Mouse (Mus musculus): Measurements from ENCODE around the gene Zfp777. TPM values are rescaled to one million over a fixed set of nuclear protein-coding genes. Genes with fewer than 3 reads are reported as not detected.
A peak's percentile ranks its signal among the peaks of the same experiment; 100 is the strongest.

Gene Zfp777
- polyA plus RNA-seq, 1 experiment: 19.7 TPM

DNA sequence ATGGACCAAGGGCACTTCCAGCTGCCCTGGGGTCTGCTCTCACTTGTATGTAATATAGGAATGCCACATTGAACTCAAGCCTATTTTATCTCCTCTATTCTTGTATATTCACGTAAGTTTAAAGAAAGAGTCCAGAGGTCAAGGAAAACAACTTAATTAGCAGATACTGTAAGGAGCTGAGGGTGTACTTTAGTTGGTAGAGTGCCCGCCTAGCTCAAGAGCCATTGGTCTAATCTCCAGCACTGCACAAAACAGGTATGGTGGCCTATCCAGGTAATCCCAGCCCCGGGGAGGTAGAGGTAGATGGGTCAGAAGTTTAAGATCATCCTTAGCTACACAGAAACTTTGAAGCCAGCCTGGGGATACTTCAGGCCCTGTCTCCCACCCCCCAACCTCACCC is 18.8 kb upstream of the Zfp777 start:
- TF ChIP-seq CTCF (IDR thresholded peaks at IDR 0.05; ENCODE audit: insufficient read depth, low read length) (no peak), POLR2A (IDR thresholded peaks at IDR 0.05; ENCODE audit: borderline replicate concordance, extremely low read depth, low read depth, low read length) (no peak)
- WGBS: 87% methylated on average over 3 of the region's 3 CpGs
- Histone ChIP-seq H3K4me3 (replicated peaks; ENCODE audit: extremely low read depth, low read depth, low read length) (no peak overlapping the region), H3K4me1 (ENCODE audit: control insufficient read depth, insufficient read depth, low read length) (no peaks in the 10 kb centered on the region)
- no peak for DNase-seq

DNA sequence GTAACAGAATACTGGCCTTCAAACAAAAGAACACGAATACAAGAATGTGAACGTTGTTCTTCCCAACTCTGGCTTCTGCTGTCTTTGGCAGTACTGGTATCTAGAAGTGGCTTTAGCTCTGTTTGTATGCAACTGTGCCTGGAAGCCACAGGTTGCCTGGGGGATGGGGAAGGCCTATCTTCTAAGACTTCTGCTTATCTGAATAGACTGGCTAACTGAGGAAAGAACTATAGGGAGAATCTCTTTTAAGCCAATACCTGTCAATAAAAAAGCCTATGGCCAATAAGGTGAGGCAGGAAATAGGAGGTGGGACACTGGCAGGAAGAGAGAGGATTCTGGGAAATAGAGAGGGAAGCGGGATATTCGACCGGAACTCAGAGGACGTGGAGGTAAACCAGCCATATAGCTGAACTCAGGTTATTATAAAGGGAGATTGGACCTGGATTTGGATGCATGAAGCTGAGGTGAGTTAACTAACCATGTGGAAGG is 16.9 kb upstream of the Zfp777 start:
- WGBS: 93% methylated on average over 6 of the region's 6 CpGs
- TF ChIP-seq POLR2A (IDR thresholded peaks at IDR 0.05; ENCODE audit: borderline replicate concordance, extremely low read depth, low read depth, low read length): no peak
- DNase-seq: no peak
- H3K4me1 ChIP-seq (ENCODE audit: control insufficient read depth, insufficient read depth, low read length): no peaks in the 10 kb centered on the region
- no peak overlapping the region for H3K4me3 ChIP-seq (replicated peaks; ENCODE audit: extremely low read depth, low read depth, low read length)

DNA sequence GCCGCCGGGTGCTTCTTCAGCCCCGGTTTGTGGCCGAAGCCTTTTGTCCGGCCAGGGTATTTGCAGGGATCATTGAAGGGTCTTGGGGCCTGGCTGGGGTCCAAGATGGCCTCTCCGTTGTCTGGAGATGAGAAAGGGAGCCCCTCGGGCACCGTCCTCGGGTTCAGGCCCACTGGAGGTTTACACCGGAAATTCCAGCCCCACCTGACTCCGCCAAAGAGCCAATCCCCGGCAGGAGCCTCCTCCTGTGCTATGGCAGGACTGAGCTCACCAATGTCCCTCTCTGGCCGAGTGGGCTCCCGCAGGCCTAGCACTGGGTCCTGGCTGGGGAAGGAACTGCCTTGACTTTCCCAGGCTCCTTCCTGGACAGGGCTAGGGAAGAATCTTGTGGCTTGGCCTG is 15.7 kb upstream of the Zfp777 start:
- no peak for DNase-seq
- H3K4me3 ChIP-seq (replicated peaks; ENCODE audit: extremely low read depth, low read depth, low read length): no peak overlapping the region
- H3K4me1 ChIP-seq (ENCODE audit: control insufficient read depth, insufficient read depth, low read length): no peaks in the 10 kb centered on the region
- TF ChIP-seq CTCF (IDR thresholded peaks at IDR 0.05; ENCODE audit: insufficient read depth, low read length) (no peak), POLR2A (IDR thresholded peaks at IDR 0.05; ENCODE audit: borderline replicate concordance, extremely low read depth, low read depth, low read length) (no peak)
- 87% methylated on average over 14 of the region's 14 CpGs for WGBS

DNA sequence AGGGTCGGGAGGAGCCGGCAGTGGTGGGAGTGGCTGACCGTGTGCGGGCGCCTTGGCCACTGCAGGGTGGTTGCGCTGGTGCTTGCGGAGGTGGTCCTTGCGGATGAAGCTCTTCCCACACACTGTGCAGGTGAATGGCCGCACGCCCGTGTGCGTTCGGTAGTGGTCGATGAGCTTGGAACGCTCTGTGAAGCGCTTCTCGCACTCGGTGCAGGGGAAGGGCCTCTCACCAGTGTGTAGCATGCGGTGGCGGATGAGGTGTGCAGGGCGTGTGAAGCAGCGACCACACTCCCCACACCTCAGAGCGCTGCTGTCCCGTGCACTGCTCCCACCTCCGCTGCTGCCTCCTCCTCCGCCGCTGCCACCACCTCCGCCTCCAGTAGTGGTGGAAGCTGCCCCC is 15.2 kb upstream of the Zfp777 start:
- no peak for TF ChIP-seq CTCF (IDR thresholded peaks at IDR 0.05; ENCODE audit: insufficient read depth, low read length)
- TF ChIP-seq POLR2A (IDR thresholded peaks at IDR 0.05; ENCODE audit: borderline replicate concordance, extremely low read depth, low read depth, low read length): no peak
- H3K4me1 ChIP-seq (ENCODE audit: control insufficient read depth, insufficient read depth, low read length): no peaks in the 10 kb centered on the region
- WGBS: 96% methylated on average over 25 of the region's 28 CpGs
- no peak for DNase-seq
- H3K4me3 ChIP-seq (replicated peaks; ENCODE audit: extremely low read depth, low read depth, low read length): no peak overlapping the region

DNA sequence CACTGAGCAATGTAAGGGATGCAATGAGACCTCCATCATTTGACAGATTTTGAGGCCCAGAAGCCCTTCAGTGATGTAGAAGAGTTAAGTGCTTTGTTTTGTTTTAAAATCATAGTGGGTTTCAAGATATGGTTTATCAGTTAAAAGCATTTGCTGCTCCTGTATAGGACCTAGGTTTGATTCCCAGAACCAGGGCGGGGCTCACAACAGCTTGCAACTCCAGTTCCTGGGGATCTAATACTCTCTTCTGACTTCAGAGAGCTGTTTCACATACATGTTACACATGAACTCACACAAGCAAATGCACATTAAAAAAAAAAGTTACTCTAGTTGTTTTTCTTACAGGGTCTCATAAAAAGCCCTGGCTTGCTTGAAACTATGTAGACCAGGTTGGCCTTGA is 12.2 kb upstream of the Zfp777 start:
- DNase-seq: no peak
- TF ChIP-seq POLR2A (IDR thresholded peaks at IDR 0.05; ENCODE audit: borderline replicate concordance, extremely low read depth, low read depth, low read length) (no peak), CTCF (IDR thresholded peaks at IDR 0.05; ENCODE audit: insufficient read depth, low read length) (no peak)
- Histone ChIP-seq H3K4me1 (ENCODE audit: control insufficient read depth, insufficient read depth, low read length) (no peaks in the 10 kb centered on the region), H3K4me3 (replicated peaks; ENCODE audit: extremely low read depth, low read depth, low read length) (no peak overlapping the region)
- WGBS: 85% methylated on average over 1 of the region's 1 CpGs

DNA sequence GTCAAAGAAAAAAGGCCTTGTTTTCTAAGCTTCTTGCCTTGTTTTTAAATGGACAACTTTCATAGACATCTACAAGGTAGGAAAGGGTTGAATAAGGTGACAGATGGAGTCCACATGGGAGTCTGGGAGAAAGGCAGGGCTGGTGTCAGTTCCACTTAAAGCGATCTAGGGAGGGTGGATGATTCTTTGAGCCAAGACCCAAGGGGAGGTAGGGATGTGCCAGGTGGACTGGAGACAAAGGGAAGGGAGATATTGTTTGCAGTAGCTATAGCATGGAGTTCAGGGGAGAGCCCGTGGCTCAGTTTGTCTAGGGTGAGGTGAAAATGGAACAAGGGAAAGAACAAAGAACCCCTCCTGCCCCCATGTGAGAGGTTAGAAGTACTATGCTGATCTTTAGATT is 11.7 kb upstream of the Zfp777 start:
- H3K4me1 ChIP-seq (ENCODE audit: control insufficient read depth, insufficient read depth, low read length): no peaks in the 10 kb centered on the region
- TF ChIP-seq CTCF (IDR thresholded peaks at IDR 0.05; ENCODE audit: insufficient read depth, low read length) (no peak), POLR2A (IDR thresholded peaks at IDR 0.05; ENCODE audit: borderline replicate concordance, extremely low read depth, low read depth, low read length) (no peak)
- no peak for DNase-seq
- WGBS: 92% methylated on average over 2 of the region's 2 CpGs
- no peak overlapping the region for H3K4me3 ChIP-seq (replicated peaks; ENCODE audit: extremely low read depth, low read depth, low read length)

DNA sequence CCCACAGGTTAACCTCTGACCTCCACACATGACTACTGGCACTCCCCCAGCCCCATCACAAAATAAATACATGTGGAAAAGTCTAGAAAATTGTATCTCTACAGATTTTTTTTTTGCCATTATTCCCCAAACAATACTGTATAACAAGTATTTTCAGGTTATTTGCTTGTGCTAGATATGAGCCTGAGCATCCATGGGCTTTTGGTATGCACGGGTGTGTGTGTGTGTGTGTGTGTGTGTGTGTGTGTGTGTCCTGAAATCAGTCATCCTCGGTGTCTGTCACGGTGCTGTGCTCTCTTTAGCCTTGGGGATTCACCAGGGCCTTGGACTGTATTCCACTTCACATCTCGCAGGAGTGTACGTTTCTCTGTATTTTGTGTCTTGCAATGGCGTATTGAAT is 3.4 kb upstream of the Zfp777 start:
- WGBS: 86% methylated on average over 6 of the region's 6 CpGs
- no peak overlapping the region for H3K4me3 ChIP-seq (replicated peaks; ENCODE audit: extremely low read depth, low read depth, low read length)
- no peak for DNase-seq
- 0 out of 2 replicates have a peak, but pooled peaks cover under 1% of the 10 kb centered on the region for H3K4me1 ChIP-seq (ENCODE audit: control insufficient read depth, insufficient read depth, low read length)
- no peak for TF ChIP-seq POLR2A (IDR thresholded peaks at IDR 0.05; ENCODE audit: borderline replicate concordance, extremely low read depth, low read depth, low read length)
- no peak for TF ChIP-seq CTCF (IDR thresholded peaks at IDR 0.05; ENCODE audit: insufficient read depth, low read length)

DNA sequence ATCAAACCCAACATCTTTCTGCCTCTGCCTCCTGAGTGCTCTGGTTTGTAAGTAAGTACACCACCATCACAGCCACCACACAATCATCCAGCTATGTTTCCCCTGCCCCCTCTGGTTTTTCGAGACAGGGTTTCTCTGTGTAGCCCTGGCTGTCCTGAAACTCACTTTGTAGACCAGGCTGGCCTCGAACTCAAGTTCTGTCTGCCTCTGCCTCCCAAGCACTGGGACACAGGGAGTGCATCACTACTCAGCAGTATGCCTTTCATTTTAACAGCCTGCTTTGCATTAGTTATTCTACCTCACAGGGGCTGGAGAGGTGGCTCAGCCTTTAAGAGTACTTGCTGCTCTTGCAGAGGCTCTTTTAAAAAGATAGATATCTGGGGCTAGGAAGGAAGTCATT is 3.0 kb upstream of the Zfp777 start:
- 0 out of 2 replicates have a peak, but pooled peaks cover 2% of the 10 kb centered on the region for H3K4me1 ChIP-seq (ENCODE audit: control insufficient read depth, insufficient read depth, low read length)
- TF ChIP-seq POLR2A (IDR thresholded peaks at IDR 0.05; ENCODE audit: borderline replicate concordance, extremely low read depth, low read depth, low read length): no peak
- no peak for TF ChIP-seq CTCF (IDR thresholded peaks at IDR 0.05; ENCODE audit: insufficient read depth, low read length)
- H3K4me3 ChIP-seq (replicated peaks; ENCODE audit: extremely low read depth, low read depth, low read length): no peak overlapping the region
- no peak for DNase-seq
- 89% methylated on average over 2 of the region's 2 CpGs for WGBS

DNA sequence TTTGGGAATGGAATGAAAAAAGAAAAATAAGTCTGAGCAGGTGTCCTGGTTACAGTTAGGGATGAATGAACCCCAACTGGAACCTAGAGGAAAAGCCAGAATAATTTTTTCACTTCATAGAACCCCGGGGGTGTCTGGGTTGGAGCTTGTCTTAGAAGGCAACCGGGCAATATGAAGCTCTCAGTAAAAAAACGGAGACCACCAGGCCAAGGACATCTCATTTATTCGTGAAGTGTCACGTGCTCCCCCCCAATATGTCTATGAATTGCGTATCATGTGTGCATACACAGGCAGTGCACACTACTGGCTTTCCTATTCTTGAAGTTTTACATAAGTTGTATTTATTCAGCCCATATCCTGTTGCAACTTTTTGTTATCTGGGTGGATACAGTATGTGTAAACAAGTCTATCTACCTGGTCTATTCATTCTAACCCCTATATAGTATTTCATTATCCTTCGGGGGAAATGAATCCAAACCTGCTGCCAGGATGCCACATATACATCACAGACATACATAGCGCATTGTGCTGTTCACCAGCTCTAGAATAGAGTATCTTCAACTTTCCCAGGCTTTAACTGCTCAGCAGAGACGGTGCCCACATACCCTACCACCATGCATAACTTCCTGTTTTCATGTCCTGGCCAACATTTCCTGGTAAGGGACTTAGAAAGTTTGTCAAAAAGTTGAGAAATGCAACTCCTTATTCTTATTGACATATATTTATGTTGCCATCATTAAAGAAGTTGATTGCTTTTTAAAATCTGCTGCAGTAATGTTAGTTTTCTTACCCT is 758 bp upstream of the Zfp777 start:
- no peak for TF ChIP-seq CTCF (IDR thresholded peaks at IDR 0.05; ENCODE audit: insufficient read depth, low read length)
- TF ChIP-seq POLR2A (IDR thresholded peaks at IDR 0.05; ENCODE audit: borderline replicate concordance, extremely low read depth, low read depth, low read length): no peak
- DNase-seq: no peak
- Histone ChIP-seq H3K4me3 (replicated peaks; ENCODE audit: extremely low read depth, low read depth, low read length) (peak overlapping the region; percentile 70), H3K4me1 (ENCODE audit: control insufficient read depth, insufficient read depth, low read length) (0 out of 2 replicates have a peak, but pooled peaks cover 2% of the 10 kb centered on the region)
- 40% methylated on average over 9 of the region's 9 CpGs for WGBS

Data from lung, adult 2 months (tissue).